Mouse (Mus musculus) kidney, adult 2 months (tissue): ENCODE results near the gene Csrnp2.

ENCODE experiments used
- CTCF ChIP-seq: fragments of 200-500 bp; conservative IDR thresholded peaks from 2 replicates; pipeline ENCODE4 v1.5.1; 2011; ENCODE audit warnings: low read depth, mild to moderate bottlenecking, control low read depth, low read length, moderate library complexity, mixed read lengths; ENCODE audit not compliant: insufficient read depth, insufficient read length
- POLR2A ChIP-seq: fragments of 200-500 bp; IDR thresholded peaks from one replicate; pipeline ENCODE4 v1.6.1; 2011; ENCODE audit warnings: low read depth, low read length, control low read depth

- TF ChIP-seq POLR2A = no peak
- no peak for TF ChIP-seq CTCF
Observed at GRCm38 (mm10) chr15:100473926-100474503, 21.3 kb downstream of the Csrnp2 start.
